Mouse (Mus musculus): Measurements from ENCODE around the gene Gm28635.

The Gm28635 gene

GRCm38 (mm10) chr2:84585700-84586099 is 92.1 kb downstream of the Gm28635 start:
- DNase-seq (ENCODE audit: low spot score) = no peak

DNA sequence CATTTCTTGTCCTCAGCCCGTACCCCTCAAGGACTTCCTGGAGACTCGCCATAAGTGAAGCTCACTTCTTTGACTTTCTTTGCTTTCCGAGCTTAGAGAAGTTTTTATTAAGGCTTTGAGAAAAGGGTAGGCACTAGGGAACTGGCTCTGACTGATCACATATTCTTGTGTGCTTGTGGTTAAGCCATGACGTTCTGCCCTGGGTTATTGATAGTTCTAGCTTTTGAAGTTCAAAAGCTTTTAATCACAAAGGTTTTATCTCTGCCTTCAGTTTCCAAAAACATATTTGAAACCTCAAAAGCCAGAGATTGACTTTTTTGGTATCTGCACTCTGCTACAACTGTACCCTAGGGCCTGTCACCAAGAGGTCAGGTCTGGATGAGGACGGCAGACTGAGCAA is 95.6 kb downstream of the Gm28635 start:
- no peak for DNase-seq (ENCODE audit: low spot score)

DNA sequence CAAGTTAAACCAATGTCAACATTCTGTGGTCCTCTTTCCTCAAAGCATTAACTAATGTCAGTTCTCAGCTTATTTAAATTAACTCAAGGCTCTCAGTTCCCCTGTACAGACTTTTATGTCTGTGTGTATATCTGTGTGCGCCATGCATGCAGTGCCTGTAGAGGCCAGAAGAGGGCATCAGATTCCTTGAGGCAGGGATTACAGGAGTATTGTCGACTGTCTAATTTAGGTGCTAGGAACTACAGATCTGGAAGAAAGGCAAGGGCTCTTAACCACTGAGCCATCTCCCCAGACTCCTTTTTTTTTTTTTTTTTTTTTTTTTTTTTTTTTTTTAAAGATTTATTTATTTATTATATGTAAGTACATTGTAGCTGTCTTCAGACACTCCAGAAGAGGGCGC is 96.6 kb downstream of the Gm28635 start:
- no peak for DNase-seq (ENCODE audit: low spot score)

- no peak for DNase-seq (ENCODE audit: low spot score)
Measured at GRCm38 (mm10) chr2:84579311-84579710, 98.5 kb downstream of the Gm28635 start.

DNA sequence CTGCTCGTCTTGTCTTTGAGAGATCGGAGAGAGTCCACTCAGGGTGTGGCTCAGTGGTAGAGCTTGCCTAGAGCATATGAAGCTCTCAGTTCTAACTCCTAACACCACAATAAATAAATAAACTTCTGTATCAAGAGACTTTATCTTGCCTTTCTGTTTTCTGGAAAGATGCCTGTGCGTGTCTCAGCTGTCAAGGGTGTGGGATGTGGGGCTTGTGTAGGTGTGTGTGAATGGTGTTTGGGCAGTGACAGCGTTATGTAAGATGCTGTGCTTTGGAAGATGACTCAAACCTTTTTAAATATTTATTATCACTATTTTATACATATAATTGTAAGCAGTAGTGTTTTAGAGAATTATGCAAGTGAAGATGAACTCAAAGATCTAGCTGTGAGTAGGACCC is 103.7 kb downstream of the Gm28635 start:
- no peak for DNase-seq (ENCODE audit: low spot score)

DNA sequence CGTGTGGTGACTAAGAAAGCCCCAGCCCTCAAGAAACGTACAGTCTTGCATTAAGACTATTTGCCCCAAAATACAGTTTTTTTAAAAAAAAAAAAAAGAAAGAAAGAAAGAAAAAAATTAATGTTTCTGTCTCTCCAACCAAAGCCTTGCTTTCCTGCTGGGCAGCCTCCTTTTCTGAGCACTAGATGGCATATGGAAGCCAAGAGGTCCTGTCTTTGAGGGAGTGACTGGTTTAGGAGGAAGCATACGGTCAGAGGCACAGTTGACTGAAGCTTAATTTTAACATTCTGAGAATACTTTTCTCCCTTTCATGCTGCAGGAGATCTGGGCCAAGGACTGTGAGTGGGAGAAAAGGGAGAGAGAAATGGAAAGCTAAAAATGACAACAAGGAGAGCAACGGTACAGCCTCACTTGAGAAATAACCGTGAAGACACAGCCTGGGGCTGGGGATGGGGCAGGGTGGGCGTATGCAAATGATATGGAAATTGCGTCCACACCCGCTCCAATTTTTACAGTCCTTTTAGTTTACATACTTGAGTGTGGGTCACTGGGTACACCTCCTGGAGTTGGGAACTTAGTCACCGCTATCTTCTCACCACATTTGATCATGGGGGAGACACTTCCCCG is 120.8 kb downstream of the Gm28635 start:
- DNase-seq (ENCODE audit: low spot score) = peak; percentile 9

Data from ovary, postnatal 14 days (tissue).